Mouse (Mus musculus): ENCODE measurements at regions not wholly inside any gene's neighbourhood (a gene's known extent, or its start where the extent isn't known, plus 50 kb on each side); places are given as distances from the start of the nearest gene placed in this dataset.

GRCm38 (mm10) chr17:65193341-65193740 lies 347.2 kb downstream of the Tmem232 start:
- ATAC-seq (ENCODE audit: low FRiP score, low TSS enrichment) = no peak
- 89% methylated on average over 2 of the region's 2 CpGs for WGBS

DNA sequence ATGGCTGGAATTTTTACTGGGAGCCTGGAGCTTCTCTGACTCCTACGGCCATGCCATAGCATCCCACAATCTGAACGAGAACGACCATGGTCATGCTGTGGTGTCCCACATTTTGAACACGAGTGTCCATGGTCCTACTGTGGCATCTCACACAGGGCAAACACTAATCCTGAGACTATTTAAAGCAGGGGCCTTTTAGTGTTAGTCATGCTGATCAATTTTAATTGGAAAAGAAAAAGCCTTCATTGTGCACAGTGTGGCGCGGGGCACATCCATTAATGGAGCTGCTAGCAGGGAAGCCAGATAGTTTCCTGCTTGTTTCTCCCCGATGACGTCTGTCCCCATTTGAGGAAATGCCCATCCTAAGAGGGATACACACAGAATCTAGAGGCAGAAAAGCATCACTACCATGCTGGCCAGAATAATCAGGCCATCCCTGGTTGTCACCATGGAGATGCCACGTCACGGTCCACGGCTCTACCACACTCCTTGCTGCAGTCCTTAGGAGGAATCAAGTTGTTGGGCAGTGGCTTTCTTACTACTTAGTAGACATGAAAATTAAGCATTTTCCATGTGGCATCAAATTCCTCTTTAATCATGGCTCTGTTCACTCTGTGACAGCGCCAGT lies 348.0 kb downstream of the Tmem232 start:
- 88% methylated on average over 12 of the region's 12 CpGs for WGBS
- Histone ChIP-seq H3K4me1 (ENCODE audit: insufficient read depth, low read length) (no peaks in the 10 kb centered on the region; the same call in 1 of the 2 replicates), H3K9ac (replicated peaks; ENCODE audit: low read length) (no peak overlapping the region), H3K9me3 (ENCODE audit: low read length) (no peaks in the 10 kb centered on the region), H3K4me2 (replicated peaks; ENCODE audit: low read depth, low read length) (no peak overlapping the region), H3K36me3 (ENCODE audit: insufficient read depth, low read length) (no peaks in the 10 kb centered on the region), H3K27ac (ENCODE audit: low read length) (no peak overlapping the region), H3K4me3 (ENCODE audit: low read length) (no peak overlapping the region), H3K27me3 (ENCODE audit: insufficient read depth, low read length) (no peaks in the 10 kb centered on the region)
- ATAC-seq (ENCODE audit: low FRiP score, low TSS enrichment) = no peak

More at GRCm38 (mm10) chr17:65193341-65193740, 347.2 kb downstream of the Tmem232 start:
- H3K9ac ChIP-seq (replicated peaks; ENCODE audit: low read length) = no peak overlapping the region
- no peak overlapping the region for H3K4me2 ChIP-seq (replicated peaks; ENCODE audit: low read depth, low read length)
- H3K27me3 ChIP-seq (ENCODE audit: insufficient read depth, low read length) = no peaks in the 10 kb centered on the region
- H3K4me1 ChIP-seq (ENCODE audit: insufficient read depth, low read length) = no peaks in the 10 kb centered on the region; the same call in 1 of the 2 replicates
- no peak overlapping the region for H3K27ac ChIP-seq (ENCODE audit: low read length)
- H3K36me3 ChIP-seq (ENCODE audit: insufficient read depth, low read length) = no peaks in the 10 kb centered on the region
- no peaks in the 10 kb centered on the region for H3K9me3 ChIP-seq (ENCODE audit: low read length)
- no peak overlapping the region for H3K4me3 ChIP-seq (ENCODE audit: low read length)

GRCm38 (mm10) chr17:65190839-65191591 lies 349.6 kb downstream of the Tmem232 start:
- ATAC-seq (ENCODE audit: low FRiP score, low TSS enrichment) = peak; percentile 75; the same call in 1 of the 2 replicates
- H3K9ac ChIP-seq (replicated peaks; ENCODE audit: low read length) = no peak overlapping the region

DNA sequence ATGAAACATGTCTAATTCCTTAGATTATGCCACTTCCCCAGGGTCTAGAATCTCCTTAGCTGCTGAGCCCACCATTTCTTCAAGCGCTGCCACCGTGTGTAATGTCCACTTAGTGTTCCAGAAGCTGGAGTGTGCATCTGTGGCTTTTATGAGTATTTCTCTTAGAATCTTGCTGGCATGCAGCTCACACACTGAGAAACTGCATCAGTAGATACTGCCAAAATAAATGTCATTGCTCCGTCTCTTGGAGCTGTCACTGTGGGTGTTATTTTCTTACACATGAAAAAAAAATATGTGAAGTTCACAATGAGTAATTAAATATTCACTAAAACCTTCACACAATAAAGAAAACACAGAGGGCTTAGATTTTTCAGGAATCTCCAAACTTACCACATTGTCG lies 345.3 kb upstream of the 4930583I09Rik start:
- 67% methylated on average over 4 of the region's 4 CpGs for WGBS

More at GRCm38 (mm10) chr17:65190839-65191591, 349.6 kb downstream of the Tmem232 start:
- no peaks in the 10 kb centered on the region for H3K36me3 ChIP-seq (ENCODE audit: insufficient read depth, low read length)
- no peaks in the 10 kb centered on the region; the same call in 1 of the 2 replicates for H3K4me1 ChIP-seq (ENCODE audit: insufficient read depth, low read length)
- WGBS = 30% methylated on average over 12 of the region's 12 CpGs
- H3K4me2 ChIP-seq (replicated peaks; ENCODE audit: low read depth, low read length) = no peak overlapping the region
- H3K27ac ChIP-seq (ENCODE audit: low read length) = peak overlapping the region; percentile 53; the same call in 1 of the 2 replicates
- H3K9me3 ChIP-seq (ENCODE audit: low read length) = no peaks in the 10 kb centered on the region
- H3K4me3 ChIP-seq (ENCODE audit: low read length) = no peak overlapping the region
- no peaks in the 10 kb centered on the region for H3K27me3 ChIP-seq (ENCODE audit: insufficient read depth, low read length)

DNA sequence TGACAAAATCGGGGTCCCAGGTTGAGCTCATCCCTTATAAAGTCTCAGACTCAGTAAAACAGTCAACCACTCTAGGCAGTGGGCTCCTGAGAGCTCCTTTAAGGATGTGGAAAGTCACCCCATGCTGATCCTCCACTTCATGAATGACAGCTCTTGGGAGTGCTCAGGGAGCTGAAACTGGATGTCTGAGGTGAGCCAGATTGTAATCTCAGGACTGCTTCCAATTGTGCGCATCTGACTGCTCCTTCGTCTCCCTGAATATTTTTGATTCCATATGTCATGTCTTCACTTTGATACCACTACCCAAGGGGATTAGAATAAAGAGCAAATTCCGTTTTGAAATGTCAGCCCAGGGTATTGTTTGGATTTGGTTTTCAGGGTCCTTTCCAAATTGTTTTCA lies 339.9 kb upstream of the 4930583I09Rik start:
- ATAC-seq (ENCODE audit: low FRiP score, low TSS enrichment) = no peak
- Histone ChIP-seq H3K4me1 (ENCODE audit: insufficient read depth, low read length) (no peaks in the 10 kb centered on the region), H3K4me2 (replicated peaks; ENCODE audit: low read depth, low read length) (no peak overlapping the region), H3K9me3 (ENCODE audit: low read length) (no peaks in the 10 kb centered on the region), H3K4me3 (ENCODE audit: low read length) (no peak overlapping the region), H3K9ac (replicated peaks; ENCODE audit: low read length) (no peak overlapping the region), H3K36me3 (ENCODE audit: insufficient read depth, low read length) (no peaks in the 10 kb centered on the region), H3K27ac (ENCODE audit: low read length) (no peak overlapping the region), H3K27me3 (ENCODE audit: insufficient read depth, low read length) (no peaks in the 10 kb centered on the region)
- WGBS = 57% methylated on average over 4 of the region's 4 CpGs

More for the DNA sequence above, 345.3 kb upstream of the 4930583I09Rik start:
- Histone ChIP-seq H3K36me3 (ENCODE audit: insufficient read depth, low read length) (no peaks in the 10 kb centered on the region), H3K4me2 (replicated peaks; ENCODE audit: low read depth, low read length) (no peak overlapping the region), H3K4me3 (ENCODE audit: low read length) (no peak overlapping the region), H3K9me3 (ENCODE audit: low read length) (no peaks in the 10 kb centered on the region), H3K27ac (ENCODE audit: low read length) (no peak overlapping the region), H3K9ac (replicated peaks; ENCODE audit: low read length) (no peak overlapping the region), H3K4me1 (ENCODE audit: insufficient read depth, low read length) (no peaks in the 10 kb centered on the region), H3K27me3 (ENCODE audit: insufficient read depth, low read length) (no peaks in the 10 kb centered on the region)
- no peak for ATAC-seq (ENCODE audit: low FRiP score, low TSS enrichment)

- no peak overlapping the region for H3K4me2 ChIP-seq (replicated peaks; ENCODE audit: low read depth, low read length)
- no peaks in the 10 kb centered on the region for H3K4me1 ChIP-seq (ENCODE audit: insufficient read depth, low read length)
- H3K36me3 ChIP-seq (ENCODE audit: insufficient read depth, low read length) = no peaks in the 10 kb centered on the region
- 88% methylated on average over 6 of the region's 6 CpGs for WGBS
- no peak overlapping the region for H3K4me3 ChIP-seq (ENCODE audit: low read length)
- no peaks in the 10 kb centered on the region for H3K27me3 ChIP-seq (ENCODE audit: insufficient read depth, low read length)
- ATAC-seq (ENCODE audit: low FRiP score, low TSS enrichment) = no peak
- no peaks in the 10 kb centered on the region for H3K9me3 ChIP-seq (ENCODE audit: low read length)
- no peak overlapping the region for H3K9ac ChIP-seq (replicated peaks; ENCODE audit: low read length)
- H3K27ac ChIP-seq (ENCODE audit: low read length) = no peak overlapping the region
Observed at GRCm38 (mm10) chr17:65174114-65174513, 338.2 kb upstream of the 4930583I09Rik start.

DNA sequence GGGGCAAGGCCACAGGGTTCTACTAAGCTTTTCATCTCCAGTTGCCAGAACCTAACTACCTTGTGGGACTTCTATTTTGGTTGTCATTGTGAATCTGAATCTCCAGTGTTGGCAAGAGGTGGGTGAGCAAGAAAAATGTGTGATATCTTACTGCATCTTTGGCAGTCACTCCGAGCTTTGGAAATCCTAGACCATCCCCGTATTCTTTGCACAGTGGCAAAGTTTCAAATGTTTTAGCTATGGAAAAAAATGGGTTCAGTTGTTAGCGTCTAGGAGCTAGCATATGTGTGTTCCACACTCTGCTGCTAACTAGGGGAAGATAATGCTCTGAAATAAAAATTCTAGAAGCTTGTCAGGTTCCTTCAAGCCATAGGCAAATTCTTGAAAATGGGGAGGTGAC lies 337.4 kb upstream of the 4930583I09Rik start:
- H3K27me3 ChIP-seq (ENCODE audit: insufficient read depth, low read length) = no peaks in the 10 kb centered on the region
- ATAC-seq (ENCODE audit: low FRiP score, low TSS enrichment) = no peak
- WGBS = 93% methylated on average over 3 of the region's 3 CpGs

GRCm38 (mm10) chr17:65170691-65171090 lies 334.8 kb upstream of the 4930583I09Rik start:
- Histone ChIP-seq H3K4me2 (replicated peaks; ENCODE audit: low read depth, low read length) (no peak overlapping the region), H3K9me3 (ENCODE audit: low read length) (no peaks in the 10 kb centered on the region), H3K36me3 (ENCODE audit: insufficient read depth, low read length) (no peaks in the 10 kb centered on the region), H3K4me3 (ENCODE audit: low read length) (no peak overlapping the region), H3K27ac (ENCODE audit: low read length) (no peak overlapping the region), H3K27me3 (ENCODE audit: insufficient read depth, low read length) (no peaks in the 10 kb centered on the region), H3K9ac (replicated peaks; ENCODE audit: low read length) (no peak overlapping the region), H3K4me1 (ENCODE audit: insufficient read depth, low read length) (no peaks in the 10 kb centered on the region)
- WGBS = 75% methylated on average over 4 of the region's 4 CpGs
- ATAC-seq (ENCODE audit: low FRiP score, low TSS enrichment) = no peak

More for the DNA sequence above, 337.4 kb upstream of the 4930583I09Rik start:
- Histone ChIP-seq H3K9ac (replicated peaks; ENCODE audit: low read length) (no peak overlapping the region), H3K4me2 (replicated peaks; ENCODE audit: low read depth, low read length) (no peak overlapping the region), H3K27ac (ENCODE audit: low read length) (no peak overlapping the region), H3K4me3 (ENCODE audit: low read length) (no peak overlapping the region), H3K36me3 (ENCODE audit: insufficient read depth, low read length) (no peaks in the 10 kb centered on the region), H3K4me1 (ENCODE audit: insufficient read depth, low read length) (no peaks in the 10 kb centered on the region), H3K9me3 (ENCODE audit: low read length) (no peaks in the 10 kb centered on the region)

DNA sequence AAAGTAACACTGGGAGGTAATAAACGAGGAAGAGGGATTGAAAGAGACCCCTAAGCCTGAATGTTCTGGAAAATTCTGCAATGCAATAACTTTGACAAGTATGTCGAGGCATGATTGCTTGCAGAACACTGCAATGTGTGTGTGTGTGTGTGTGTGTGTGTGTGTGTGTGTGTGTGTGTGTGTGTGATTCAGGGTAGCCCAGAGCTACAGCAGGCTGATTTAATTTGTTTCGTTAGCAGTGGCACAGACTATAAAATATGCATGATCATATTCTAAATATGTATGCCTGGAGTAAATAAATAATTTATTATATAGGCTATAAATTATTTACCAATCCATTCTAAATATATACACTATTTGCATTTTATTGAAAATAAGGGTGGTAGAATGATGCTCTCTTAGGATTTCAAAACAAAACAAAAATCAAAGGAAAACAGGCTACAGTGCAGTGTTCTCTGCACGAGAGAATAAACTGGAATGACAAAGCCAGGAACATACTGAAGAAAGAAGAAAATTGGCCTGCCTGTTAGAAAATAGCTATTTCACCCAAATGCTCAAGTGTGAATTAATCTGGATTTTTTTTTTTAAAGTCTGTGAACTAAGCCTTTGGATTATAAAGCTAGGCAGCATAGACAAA lies 334.2 kb upstream of the 4930583I09Rik start:
- WGBS = 77% methylated on average over 4 of the region's 4 CpGs
- Histone ChIP-seq H3K4me1 (ENCODE audit: insufficient read depth, low read length) (no peaks in the 10 kb centered on the region), H3K27me3 (ENCODE audit: insufficient read depth, low read length) (no peaks in the 10 kb centered on the region), H3K27ac (ENCODE audit: low read length) (no peak overlapping the region), H3K9ac (replicated peaks; ENCODE audit: low read length) (no peak overlapping the region), H3K36me3 (ENCODE audit: insufficient read depth, low read length) (no peaks in the 10 kb centered on the region), H3K4me2 (replicated peaks; ENCODE audit: low read depth, low read length) (no peak overlapping the region), H3K9me3 (ENCODE audit: low read length) (no peaks in the 10 kb centered on the region), H3K4me3 (ENCODE audit: low read length) (no peak overlapping the region)
- ATAC-seq (ENCODE audit: low FRiP score, low TSS enrichment) = no peak
